Mouse (Mus musculus) intestine, embryonic 16.5 days (tissue): Measurements from ENCODE around the gene Tmem185b. TPM values are rescaled to one million over a fixed set of nuclear protein-coding genes. Genes with fewer than 3 reads are reported as not detected.

Source experiments
- ATAC-seq: fragments of 200-750 bp; cut with Nextera tagmentation; 2 replicates; pipeline ENCODE4 v1.8.0; 2017; ENCODE audit warnings: moderate TSS enrichment, moderate library complexity
- H3K27ac ChIP-seq: fragments of 300-500 bp; sonication (generic); 2 replicates; pipeline ENCODE4 v1.5.1; 2014; ENCODE audit warnings: mild to moderate bottlenecking, low read length
- H3K27me3 ChIP-seq: fragments of 300-500 bp; sonication (generic); replicated peaks from 2 replicates; pipeline ENCODE4 v1.6.1; 2014; ENCODE audit warnings: low read length, control low read depth, mixed read lengths; ENCODE audit not compliant: control insufficient read depth, insufficient read depth
- H3K36me3 ChIP-seq: fragments of 300-500 bp; sonication (generic); 2 replicates; pipeline ENCODE4 v1.6.1; 2014; ENCODE audit warnings: low read length, control low read depth; ENCODE audit not compliant: control insufficient read depth, insufficient read depth
- H3K4me1 ChIP-seq: fragments of 300-500 bp; sonication (generic); 2 replicates; pipeline ENCODE4 v1.6.1; 2014; ENCODE audit warnings: low read length, control low read depth, mixed read lengths; ENCODE audit not compliant: control insufficient read depth, insufficient read depth
- H3K4me2 ChIP-seq: fragments of 300-500 bp; sonication (generic); 2 replicates; pipeline ENCODE4 v1.6.1; 2014; ENCODE audit warnings: low read depth, low read length, control low read depth
- H3K4me3 ChIP-seq: fragments of 300-500 bp; sonication (generic); 2 replicates; pipeline ENCODE4 v1.5.1; 2014; ENCODE audit warnings: mild to moderate bottlenecking, low read length
- H3K9ac ChIP-seq: fragments of 300-500 bp; sonication (generic); 2 replicates; pipeline ENCODE4 v1.6.1; 2014; ENCODE audit warnings: low read depth, low read length
- H3K9me3 ChIP-seq: fragments of 300-500 bp; sonication (generic); 2 replicates; pipeline ENCODE4 v1.6.1; 2016; ENCODE audit warnings: low read length, control low read depth; ENCODE audit not compliant: control insufficient read depth
- WGBS: fragments of 180-500 bp; shearing (Covaris S2); extraction: QIAGEN DNeasy Blood & Tissue Kit; methylation state at CpG from one replicate; pipeline ENCODE4 v1.1.7; 2014; 5-methylcytosine and 5-hydroxymethylcytosine counted together
- polyA plus RNA-seq: library from polyadenylated mRNA; unstranded; fragments of >200 nt; fragmentation: Nextera tagmentation; extraction: Ambion mirVana; gene quantifications from 2 replicates; pipeline ENCODE4 v1.2.1, GENCODE M21; 2015

The Tmem185b gene
- polyA plus RNA-seq, 1 experiment from 2014 or later = 27.2 TPM

GRCm38 (mm10) chr1:119523826-119524225, 2.1 kb upstream of the Tmem185b start:
- ATAC-seq = no peak
- Histone ChIP-seq H3K4me1 (peaks cover 25% of the 10 kb centered on the region), H3K4me2 (no peak overlapping the region), H3K27me3 (no peaks in the 10 kb centered on the region), H3K4me3 (no peak overlapping the region), H3K9ac (no peak overlapping the region), H3K27ac (peak overlapping the region; percentile 76; the same call in 1 of the 2 replicates), H3K36me3 (peaks cover 21% of the 10 kb centered on the region), H3K9me3 (peaks cover 16% of the 10 kb centered on the region; the same call in 1 of the 2 replicates)
- WGBS = 93% methylated on average over 7 of the region's 7 CpGs

GRCm38 (mm10) chr1:119525004-119525444, 936 bp upstream of the Tmem185b start:
- ATAC-seq = no peak
- Histone ChIP-seq H3K27me3 (no peaks in the 10 kb centered on the region), H3K4me3 (peak overlapping the region; percentile 77), H3K4me1 (peaks cover 25% of the 10 kb centered on the region), H3K4me2 (peak overlapping the region; percentile 96), H3K27ac (peak overlapping the region; percentile 87), H3K36me3 (peaks cover 23% of the 10 kb centered on the region), H3K9ac (peak overlapping the region; percentile 90), H3K9me3 (peaks cover 18% of the 10 kb centered on the region; the same call in 1 of the 2 replicates)
- 23% methylated on average over 5 of the region's 5 CpGs for WGBS

DNA sequence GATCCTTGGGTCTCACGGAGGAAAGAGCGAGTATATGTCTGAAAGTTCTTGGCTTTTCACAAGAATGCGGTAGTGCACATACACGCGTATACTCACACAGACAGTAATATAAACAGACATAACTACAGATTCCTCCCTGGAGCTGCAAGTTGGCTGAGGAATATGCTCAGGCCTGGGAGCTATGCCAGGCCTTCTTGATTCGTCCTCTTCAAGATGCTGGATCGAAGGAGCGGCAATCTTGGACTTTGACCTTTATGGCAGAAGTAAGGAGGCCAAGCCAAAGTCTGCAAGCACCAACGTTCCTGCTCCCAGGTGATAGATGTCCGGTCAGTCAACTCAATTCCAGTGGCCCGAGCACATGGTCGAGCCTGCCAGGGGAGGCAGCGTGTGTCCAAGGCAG, 5.0 kb downstream of the Tmem185b start:
- Histone ChIP-seq H3K36me3 (peaks cover 23% of the 10 kb centered on the region), H3K9me3 (peaks cover 18% of the 10 kb centered on the region; the same call in 1 of the 2 replicates), H3K4me1 (peaks cover 16% of the 10 kb centered on the region), H3K27me3 (no peaks in the 10 kb centered on the region), H3K27ac (peak overlapping the region; percentile 68), H3K4me2 (no peak overlapping the region), H3K4me3 (no peak overlapping the region), H3K9ac (no peak overlapping the region)
- ATAC-seq = peak; percentile 12; the same call in 1 of the 2 replicates
- 59% methylated on average over 13 of the region's 13 CpGs for WGBS

GRCm38 (mm10) chr1:119532165-119532564, 6.2 kb downstream of the Tmem185b start:
- no peak overlapping the region for H3K27ac ChIP-seq
- peaks cover 16% of the 10 kb centered on the region for H3K36me3 ChIP-seq
- no peak overlapping the region for H3K4me2 ChIP-seq
- H3K9me3 ChIP-seq = peaks cover 11% of the 10 kb centered on the region; the same call in 1 of the 2 replicates
- WGBS = 96% methylated on average over 6 of the region's 6 CpGs
- no peak overlapping the region for H3K4me3 ChIP-seq
- H3K9ac ChIP-seq = no peak overlapping the region
- ATAC-seq = no peak
- peaks cover 10% of the 10 kb centered on the region; the same call in 1 of the 2 replicates for H3K4me1 ChIP-seq
- no peaks in the 10 kb centered on the region for H3K27me3 ChIP-seq

DNA sequence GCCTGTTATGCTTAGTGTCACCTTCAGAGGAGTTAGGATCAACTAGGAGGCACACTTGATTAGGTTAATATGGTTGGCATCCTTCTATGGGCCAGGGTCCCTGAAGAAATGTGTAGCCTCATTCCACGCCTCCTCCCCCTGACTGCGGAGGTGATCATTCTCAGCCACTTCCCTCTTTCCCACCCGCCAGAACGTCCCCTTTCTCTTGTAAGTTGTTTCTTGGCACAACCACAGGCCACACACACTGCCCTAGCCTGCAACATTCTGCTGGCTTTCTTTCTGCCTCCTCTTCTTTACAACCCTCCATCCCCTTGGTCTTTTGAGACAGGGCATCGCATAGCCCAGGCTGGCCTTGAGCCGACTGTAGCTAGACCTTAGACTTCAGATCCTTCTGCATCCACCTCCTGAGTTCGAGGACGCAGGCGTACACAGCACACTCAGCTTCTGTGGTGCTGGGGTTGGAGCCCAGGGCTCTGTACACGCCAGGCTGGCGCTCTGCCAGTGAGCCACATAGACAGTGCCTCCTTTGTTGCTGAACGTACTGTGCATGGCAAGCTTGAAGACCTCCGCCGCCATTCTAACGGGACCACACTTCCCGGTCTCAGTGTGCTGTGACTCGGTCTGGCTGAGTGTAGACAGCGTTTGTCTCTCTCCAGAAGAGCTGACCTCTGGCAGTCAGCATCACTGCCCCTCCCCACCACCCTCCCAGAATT, 7.3 kb downstream of the Tmem185b start:
- H3K27ac ChIP-seq = no peak overlapping the region
- H3K27me3 ChIP-seq = no peaks in the 10 kb centered on the region
- ATAC-seq = no peak
- H3K4me3 ChIP-seq = no peak overlapping the region
- peaks cover 7% of the 10 kb centered on the region for H3K36me3 ChIP-seq
- H3K4me1 ChIP-seq = peaks cover 10% of the 10 kb centered on the region; the same call in 1 of the 2 replicates
- 0 out of 2 replicates have a peak, but pooled peaks cover 6% of the 10 kb centered on the region for H3K9me3 ChIP-seq
- 84% methylated on average over 18 of the region's 18 CpGs for WGBS
- H3K4me2 ChIP-seq = no peak overlapping the region
- H3K9ac ChIP-seq = no peak overlapping the region

DNA sequence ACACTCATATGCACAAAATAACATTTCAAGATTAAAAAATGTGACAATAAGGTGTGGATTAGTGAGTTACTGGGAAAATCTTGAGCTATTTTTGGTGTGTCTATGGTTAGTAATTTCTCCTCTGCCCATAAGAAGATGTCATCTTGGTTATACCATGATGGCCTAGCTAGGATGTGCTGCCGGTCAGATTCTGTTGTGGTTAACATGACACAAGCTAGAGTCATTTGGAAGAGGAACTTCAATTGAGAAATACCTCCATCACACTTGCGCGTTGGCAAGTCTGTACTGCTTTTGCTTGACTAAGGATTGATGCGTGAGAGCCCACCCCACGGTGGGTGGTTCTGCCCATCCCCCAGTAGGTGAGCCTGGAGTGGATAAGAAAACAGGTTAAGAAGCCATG, 8.4 kb downstream of the Tmem185b start:
- H3K27me3 ChIP-seq = no peaks in the 10 kb centered on the region
- no peaks in the 10 kb centered on the region for H3K36me3 ChIP-seq
- no peak for ATAC-seq
- no peak overlapping the region for H3K4me2 ChIP-seq
- peaks cover 10% of the 10 kb centered on the region; the same call in 1 of the 2 replicates for H3K4me1 ChIP-seq
- no peak overlapping the region for H3K4me3 ChIP-seq
- H3K27ac ChIP-seq = no peak overlapping the region
- WGBS = 91% methylated on average over 5 of the region's 5 CpGs
- H3K9ac ChIP-seq = no peak overlapping the region
- H3K9me3 ChIP-seq = no peaks in the 10 kb centered on the region

DNA sequence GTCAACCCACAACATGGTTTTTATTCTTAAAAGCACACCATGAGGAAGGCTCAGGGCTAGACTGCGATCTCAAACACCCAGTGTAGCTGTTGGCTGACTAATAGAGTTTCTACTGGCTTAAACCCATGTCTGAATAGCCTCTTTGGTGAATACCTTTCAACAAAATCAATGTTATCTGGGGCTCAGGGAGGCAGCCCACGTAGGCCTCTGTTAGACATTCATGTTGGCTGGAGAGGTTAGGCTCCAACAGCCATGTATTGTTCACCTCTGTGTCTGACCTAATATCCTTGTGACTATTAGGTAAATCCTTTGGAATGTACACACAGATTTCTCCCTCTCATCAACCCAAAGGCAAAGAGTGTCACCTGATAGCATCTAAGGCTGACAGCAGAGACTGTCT, 10.2 kb downstream of the Tmem185b start:
- 84% methylated on average over 2 of the region's 2 CpGs for WGBS

DNA sequence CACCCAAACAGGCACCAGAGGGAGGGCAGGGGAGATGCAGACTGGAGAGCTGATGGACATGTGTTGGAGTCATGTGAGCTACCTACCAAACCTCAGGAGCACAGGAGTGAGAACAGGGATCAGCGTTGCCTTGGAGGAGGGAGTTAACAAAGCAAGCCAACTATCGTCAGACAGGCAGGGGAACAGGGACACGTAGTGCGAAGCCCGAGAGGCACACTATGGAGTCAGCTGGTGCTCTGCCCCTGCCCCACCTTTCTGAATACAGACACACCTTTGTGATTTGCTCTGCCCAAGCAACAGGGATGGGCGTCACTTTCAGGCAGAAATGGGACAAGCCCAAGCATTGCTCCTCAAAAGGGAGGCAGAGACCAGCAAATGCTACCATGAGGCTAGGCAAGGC, 11.7 kb downstream of the Tmem185b start:
- Histone ChIP-seq H3K27ac (no peak overlapping the region), H3K4me1 (peaks cover 3% of the 10 kb centered on the region), H3K4me3 (no peak overlapping the region), H3K36me3 (no peaks in the 10 kb centered on the region), H3K4me2 (no peak overlapping the region), H3K27me3 (no peaks in the 10 kb centered on the region), H3K9ac (no peak overlapping the region), H3K9me3 (no peaks in the 10 kb centered on the region)
- 73% methylated on average over 6 of the region's 6 CpGs for WGBS
- ATAC-seq = no peak

More for the DNA sequence above, 10.2 kb downstream of the Tmem185b start:
- Histone ChIP-seq H3K4me1 (peaks cover 4% of the 10 kb centered on the region), H3K27ac (no peak overlapping the region), H3K9ac (no peak overlapping the region), H3K9me3 (no peaks in the 10 kb centered on the region), H3K4me3 (no peak overlapping the region), H3K27me3 (no peaks in the 10 kb centered on the region), H3K36me3 (no peaks in the 10 kb centered on the region), H3K4me2 (no peak overlapping the region)
- ATAC-seq = no peak

GRCm38 (mm10) chr1:119539252-119539651, 13.3 kb downstream of the Tmem185b start:
- Histone ChIP-seq H3K4me3 (no peak overlapping the region), H3K9ac (no peak overlapping the region), H3K27me3 (no peaks in the 10 kb centered on the region), H3K4me1 (peaks cover 3% of the 10 kb centered on the region), H3K27ac (no peak overlapping the region), H3K9me3 (no peaks in the 10 kb centered on the region), H3K36me3 (no peaks in the 10 kb centered on the region), H3K4me2 (no peak overlapping the region)
- no peak for ATAC-seq
- WGBS = 37% methylated on average over 2 of the region's 2 CpGs
